Mouse (Mus musculus): ENCODE data around the gene Camkv.

Camkv gene

GRCm38 (mm10) chr9:107961881-107962280 is 26.4 kb downstream of the Camkv start:
- DNase-seq (ENCODE audit: low read depth in 2 of 2, low spot score in 2 of 2) = no peak

GRCm38 (mm10) chr9:107962916-107963315 is 27.4 kb downstream of the Camkv start:
- DNase-seq (ENCODE audit: low read depth in 2 of 2, low spot score in 2 of 2) = no peak

GRCm38 (mm10) chr9:107963700-107964099 is 28.2 kb downstream of the Camkv start:
- peak; percentile 62 to 68 for DNase-seq (ENCODE audit: low read depth in 2 of 2, low spot score in 2 of 2)

GRCm38 (mm10) chr9:107964681-107965080 is 29.2 kb downstream of the Camkv start:
- DNase-seq (ENCODE audit: low read depth in 2 of 2, low spot score in 2 of 2) = no peak

- no peak for DNase-seq (ENCODE audit: low read depth in 2 of 2, low spot score in 2 of 2)
Observed at GRCm38 (mm10) chr9:107966676-107967075, 31.2 kb downstream of the Camkv start.

- no peak for DNase-seq (ENCODE audit: low read depth in 2 of 2, low spot score in 2 of 2)
Observed at GRCm38 (mm10) chr9:107967437-107967836, 32.0 kb downstream of the Camkv start.

GRCm38 (mm10) chr9:107968531-107968930 is 33.1 kb downstream of the Camkv start:
- no peak for DNase-seq (ENCODE audit: low read depth in 2 of 2, low spot score in 2 of 2)

- no peak for DNase-seq (ENCODE audit: low read depth in 2 of 2, low spot score in 2 of 2)
Observed at GRCm38 (mm10) chr9:107970311-107970710, 34.8 kb downstream of the Camkv start.

GRCm38 (mm10) chr9:107971690-107972541 is 36.4 kb downstream of the Camkv start:
- DNase-seq (ENCODE audit: low read depth in 2 of 2, low spot score in 2 of 2) = no peak

- DNase-seq (ENCODE audit: low read depth in 2 of 2, low spot score in 2 of 2) = no peak
Observed at GRCm38 (mm10) chr9:107974491-107975171, 39.2 kb downstream of the Camkv start.

- peak in 1 of 2 experiments; percentile 42 for DNase-seq (ENCODE audit: low read depth in 2 of 2, low spot score in 2 of 2)
Observed at GRCm38 (mm10) chr9:107975399-107976386, 40.2 kb downstream of the Camkv start, which contains the start of gene Uba7. TSS of gene Uba7 (plus strand) at chr9:107975505.

GRCm38 (mm10) chr9:107978815-107979214 is 43.3 kb downstream of the Camkv start:
- DNase-seq (ENCODE audit: low read depth in 2 of 2, low spot score in 2 of 2) = no peak

GRCm38 (mm10) chr9:107981684-107982605 is 46.5 kb downstream of the Camkv start:
- no peak for DNase-seq (ENCODE audit: low read depth in 2 of 2, low spot score in 2 of 2)

- no peak for DNase-seq (ENCODE audit: low read depth in 2 of 2, low spot score in 2 of 2)
Observed at GRCm38 (mm10) chr9:107982681-107983346, 47.3 kb downstream of the Camkv start, which contains the start of gene Gm20661. TSS of gene Gm20661 (plus strand) at chr9:107983058.

GRCm38 (mm10) chr9:107983421-107983890 is 48.0 kb downstream of the Camkv start:
- DNase-seq (ENCODE audit: low read depth in 2 of 2, low spot score in 2 of 2) = no peak

GRCm38 (mm10) chr9:107984052-107984753 is 48.7 kb downstream of the Camkv start:
- no peak for DNase-seq (ENCODE audit: low read depth in 2 of 2, low spot score in 2 of 2)

GRCm38 (mm10) chr9:107984754-107985055 is 49.2 kb downstream of the Camkv start:
- DNase-seq (ENCODE audit: low read depth in 2 of 2, low spot score in 2 of 2) = no peak

Measured in CD8-positive naive resting alpha-beta T cell, adult 2 months (primary cell).